Mouse (Mus musculus) embryo, embryonic 9.5 days (tissue): ENCODE data around the gene Atxn7l1.

ENCODE experiments used
- DNase-seq: peaks from one replicate; pipeline ENCODE4 v3.0.0-alpha.2; 2017; ENCODE audit errors: extremely low spot score

The Atxn7l1 gene

GRCm38 (mm10) chr12:33225978-33226377 lies 78.5 kb downstream of the Atxn7l1 start:
- no peak for DNase-seq

- DNase-seq = no peak
Observed at GRCm38 (mm10) chr12:33226596-33226995, 79.1 kb downstream of the Atxn7l1 start.

GRCm38 (mm10) chr12:33235314-33235713 lies 87.8 kb downstream of the Atxn7l1 start:
- DNase-seq = no peak

GRCm38 (mm10) chr12:33235771-33236323 lies 88.4 kb downstream of the Atxn7l1 start:
- no peak for DNase-seq

GRCm38 (mm10) chr12:33236344-33237049 lies 89.0 kb downstream of the Atxn7l1 start:
- no peak for DNase-seq

- DNase-seq = no peak
Observed at GRCm38 (mm10) chr12:33237108-33237507, 89.6 kb downstream of the Atxn7l1 start.

- no peak for DNase-seq
Observed at GRCm38 (mm10) chr12:33242679-33243078, 95.2 kb downstream of the Atxn7l1 start.

GRCm38 (mm10) chr12:33244132-33244875 lies 96.8 kb downstream of the Atxn7l1 start:
- DNase-seq = no peak

- DNase-seq = no peak
Observed at GRCm38 (mm10) chr12:33245455-33245854, 98.0 kb downstream of the Atxn7l1 start.

GRCm38 (mm10) chr12:33246878-33247277 lies 99.4 kb downstream of the Atxn7l1 start:
- DNase-seq = no peak

GRCm38 (mm10) chr12:33250197-33250596 lies 102.7 kb downstream of the Atxn7l1 start:
- DNase-seq = no peak

GRCm38 (mm10) chr12:33251399-33251798 lies 103.9 kb downstream of the Atxn7l1 start:
- DNase-seq = no peak

GRCm38 (mm10) chr12:33252621-33253020 lies 105.1 kb downstream of the Atxn7l1 start:
- no peak for DNase-seq

- DNase-seq = no peak
Observed at GRCm38 (mm10) chr12:33253206-33253605, 105.7 kb downstream of the Atxn7l1 start.

- DNase-seq = no peak
Observed at GRCm38 (mm10) chr12:33255256-33255655, 107.8 kb downstream of the Atxn7l1 start.

GRCm38 (mm10) chr12:33256426-33256825 lies 108.9 kb downstream of the Atxn7l1 start:
- no peak for DNase-seq

- no peak for DNase-seq
Observed at GRCm38 (mm10) chr12:33258995-33259529, 111.6 kb downstream of the Atxn7l1 start.

GRCm38 (mm10) chr12:33260575-33260974 lies 113.1 kb downstream of the Atxn7l1 start:
- no peak for DNase-seq

GRCm38 (mm10) chr12:33265877-33266276 lies 118.4 kb downstream of the Atxn7l1 start:
- DNase-seq = no peak

- DNase-seq = no peak
Observed at GRCm38 (mm10) chr12:33267965-33268364, 120.5 kb downstream of the Atxn7l1 start.

GRCm38 (mm10) chr12:33269743-33270142 lies 122.2 kb downstream of the Atxn7l1 start:
- peak; percentile 38 for DNase-seq

GRCm38 (mm10) chr12:33271865-33272264 lies 124.4 kb downstream of the Atxn7l1 start:
- no peak for DNase-seq

GRCm38 (mm10) chr12:33272441-33272840 lies 124.9 kb downstream of the Atxn7l1 start:
- no peak for DNase-seq
